Mouse (Mus musculus): ENCODE data around the gene Gprin1.

The Gprin1 gene

GRCm38 (mm10) chr13:54723143-54723542, 26.5 kb downstream of the Gprin1 start:
- no peak for DNase-seq (ENCODE audit: low spot score)

GRCm38 (mm10) chr13:54716916-54717315, 32.8 kb downstream of the Gprin1 start:
- DNase-seq (ENCODE audit: low spot score) = peak; percentile 22

GRCm38 (mm10) chr13:54714996-54715395, 34.7 kb downstream of the Gprin1 start:
- DNase-seq (ENCODE audit: low spot score) = no peak

GRCm38 (mm10) chr13:54714393-54714792, 35.3 kb downstream of the Gprin1 start:
- no peak for DNase-seq (ENCODE audit: low spot score)

- DNase-seq (ENCODE audit: low spot score) = no peak
Measured at GRCm38 (mm10) chr13:54710866-54711265, 38.8 kb downstream of the Gprin1 start.

- no peak for DNase-seq (ENCODE audit: low spot score)
Measured at GRCm38 (mm10) chr13:54704890-54705289, 44.8 kb downstream of the Gprin1 start.

- no peak for DNase-seq (ENCODE audit: low spot score)
Measured at GRCm38 (mm10) chr13:54702507-54702906, 47.2 kb downstream of the Gprin1 start.

GRCm38 (mm10) chr13:54701243-54701642, 48.4 kb downstream of the Gprin1 start, which contains the start of gene Cdhr2:
Gene Cdhr2, plus strand, starts transcription at chr13:54701461.
- DNase-seq (ENCODE audit: low spot score) = no peak

- DNase-seq (ENCODE audit: low spot score) = no peak
Measured at GRCm38 (mm10) chr13:54695479-54696230, 54.0 kb downstream of the Gprin1 start.

- DNase-seq (ENCODE audit: low spot score) = peak; percentile 88
Measured at GRCm38 (mm10) chr13:54694348-54695060, 55.2 kb downstream of the Gprin1 start.

GRCm38 (mm10) chr13:54693558-54694347, 55.9 kb downstream of the Gprin1 start, which contains the start of gene Rnf44:
Gene Rnf44, minus strand, starts transcription at chr13:54693907.
- peak; percentile 99 for DNase-seq (ENCODE audit: low spot score)

- no peak for DNase-seq (ENCODE audit: low spot score)
Measured at GRCm38 (mm10) chr13:54692711-54693557, 56.7 kb downstream of the Gprin1 start.

- DNase-seq (ENCODE audit: low spot score) = peak; percentile 31
Measured at GRCm38 (mm10) chr13:54691737-54692136, 57.9 kb downstream of the Gprin1 start.

GRCm38 (mm10) chr13:54690151-54690740, 59.4 kb downstream of the Gprin1 start:
- DNase-seq (ENCODE audit: low spot score) = no peak

- DNase-seq (ENCODE audit: low spot score) = peak; percentile 97
Measured at GRCm38 (mm10) chr13:54687575-54688424, 61.9 kb downstream of the Gprin1 start.

- DNase-seq (ENCODE audit: low spot score) = peak; percentile 80
Measured at GRCm38 (mm10) chr13:54687096-54687495, 62.6 kb downstream of the Gprin1 start.
